Mouse (Mus musculus) gastrocnemius, postnatal 14 days (tissue): ENCODE results near the gene Tgfbr3. TPM values are rescaled to one million over a fixed set of nuclear protein-coding genes. Genes with fewer than 3 reads are reported as not detected.
A peak's percentile ranks its signal among the peaks of the same experiment; 100 is the strongest.

Experiments used
- DNase-seq: peaks from one replicate; pipeline ENCODE4 v3.0.0; 2021; ENCODE audit warnings: mixed read lengths
- intact Hi-C: fragments of 180-260 bp; cut with DNase I; formaldehyde crosslinking; loops from one replicate; pipeline ENCODE4 v1.15.1; 2025; ENCODE audit warnings: low total_unique reads
- total RNA-seq, 2 experiments: library from RNA; stranded (reverse); gene quantifications; 2 replicates each; pipeline ENCODE4 v1.2.3; 2021

Tgfbr3 gene
- total RNA-seq, 2 experiments from 2014 or later = 31.6 to 32.7 TPM

GRCm38 (mm10) chr5:107099634-107100033 is 189.8 kb downstream of the Tgfbr3 start:
- no peak for DNase-seq
- intact Hi-C loops = no loop called here

GRCm38 (mm10) chr5:107099076-107099475 is 190.4 kb downstream of the Tgfbr3 start:
- DNase-seq = no peak
- intact Hi-C loops = no loop called here

- intact Hi-C loops = no loop called here
- no peak for DNase-seq
Observed at GRCm38 (mm10) chr5:107098007-107098406, 191.4 kb downstream of the Tgfbr3 start.

DNA sequence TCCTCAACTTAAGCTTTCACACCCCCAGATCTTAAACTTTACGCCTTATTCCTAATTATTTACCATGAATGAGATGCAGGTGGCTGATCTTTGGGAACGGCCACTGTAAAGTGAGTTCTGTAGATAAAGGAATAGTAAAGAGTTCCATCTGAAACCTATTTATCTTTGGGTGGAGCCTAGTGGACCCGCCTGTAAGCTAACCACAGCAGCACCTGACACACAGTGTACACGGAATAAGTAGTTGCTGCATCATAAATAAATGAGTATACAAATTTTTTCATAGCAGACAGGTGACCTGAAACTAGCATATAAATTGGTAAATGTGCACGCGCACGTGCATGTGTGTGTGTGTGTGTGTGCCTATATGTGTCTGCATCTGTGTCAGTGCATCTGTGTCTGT is 192.1 kb downstream of the Tgfbr3 start:
- no peak for DNase-seq
- intact Hi-C loops = no loop called here

- intact Hi-C loops = no loop called here
- no peak for DNase-seq
Observed at GRCm38 (mm10) chr5:107094233-107094632, 195.2 kb downstream of the Tgfbr3 start.

DNA sequence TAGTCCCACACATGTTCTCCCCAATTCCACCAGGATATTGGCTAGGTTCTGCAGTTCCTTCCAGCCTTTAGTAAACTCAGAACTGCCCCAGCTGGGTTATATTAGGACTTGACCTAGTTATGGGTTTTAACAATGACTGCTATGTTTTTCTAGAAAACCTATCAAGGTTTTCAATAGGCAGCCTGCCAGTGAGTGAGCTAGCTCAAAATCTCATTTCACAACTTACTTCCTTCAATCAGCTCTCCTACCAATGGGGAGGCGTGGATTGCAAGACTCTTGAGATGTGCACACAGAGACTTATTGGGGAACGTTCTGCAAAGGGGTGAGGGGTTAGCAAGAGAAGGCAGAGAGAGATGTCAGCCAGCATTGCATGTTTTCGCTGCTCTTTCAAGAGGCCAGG is 196.2 kb downstream of the Tgfbr3 start:
- intact Hi-C loops = no loop called here
- no peak for DNase-seq

GRCm38 (mm10) chr5:107092137-107092536 is 197.3 kb downstream of the Tgfbr3 start:
- no peak for DNase-seq
- intact Hi-C loops = no loop called here

DNA sequence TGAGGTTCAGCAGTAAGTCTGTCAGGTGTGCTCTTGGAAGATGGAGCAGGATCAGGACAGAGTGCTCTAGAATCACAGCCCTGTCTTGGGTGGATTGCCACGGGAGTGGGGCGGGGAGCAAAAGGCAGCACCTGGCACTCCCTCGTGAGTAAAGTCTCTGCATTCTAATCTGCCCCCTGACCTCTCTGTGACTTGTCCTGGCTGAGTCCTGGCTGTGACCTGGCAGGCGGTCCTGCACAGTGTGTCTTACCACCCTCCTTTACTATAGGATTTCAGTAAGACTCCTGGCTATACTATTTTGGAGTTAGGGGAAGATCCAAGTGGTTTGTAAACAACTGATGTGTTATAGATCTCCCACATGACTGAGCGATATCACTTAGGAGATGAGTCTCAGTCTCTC is 199.5 kb downstream of the Tgfbr3 start:
- no peak for DNase-seq
- intact Hi-C loops = no loop called here

DNA sequence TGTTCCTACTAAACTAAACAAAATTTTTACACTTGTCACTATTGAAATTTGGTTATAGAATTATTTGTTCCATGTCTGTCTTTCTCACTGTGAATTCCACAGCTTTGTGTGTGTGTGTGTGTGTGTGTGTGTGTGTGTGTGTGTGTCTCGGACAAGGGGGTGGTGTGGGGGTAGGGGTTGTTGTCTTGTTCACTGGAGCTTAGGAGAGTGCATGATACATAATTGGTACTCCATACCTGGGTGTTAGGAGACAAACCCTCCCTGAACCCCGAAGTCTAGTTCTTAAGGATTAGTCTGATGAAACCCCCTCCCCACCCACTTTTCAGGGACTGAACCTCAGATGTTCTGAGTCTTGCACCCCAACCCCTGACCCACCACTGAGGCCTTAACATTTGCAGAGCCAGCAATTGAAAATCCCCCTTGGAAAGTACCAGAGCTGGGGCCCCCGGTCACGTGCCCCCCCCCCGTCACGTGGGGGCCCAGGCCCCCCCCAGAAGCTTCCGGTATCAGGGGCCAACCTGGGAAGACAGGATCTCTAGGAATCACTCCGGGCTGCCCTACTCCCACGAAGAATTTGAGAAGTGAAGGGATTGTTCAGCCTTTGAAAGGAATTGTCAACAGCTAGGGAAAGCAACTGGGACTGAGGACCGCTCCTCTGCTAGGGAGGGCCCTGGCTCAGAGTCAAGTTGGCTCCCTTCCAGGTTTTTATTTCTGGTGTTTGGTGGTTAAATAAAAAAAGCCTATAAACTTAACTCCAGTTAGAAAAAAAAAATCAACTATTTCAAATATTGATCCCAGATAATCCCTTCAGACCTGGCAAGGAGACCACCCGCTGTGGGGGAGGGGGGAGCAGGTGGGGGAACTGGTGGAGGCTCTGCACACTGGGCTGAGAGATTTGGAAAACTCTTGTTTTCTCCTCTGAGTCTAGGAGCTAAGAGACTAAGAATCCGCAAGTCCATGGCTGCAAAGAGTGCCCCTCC is 201.3 kb downstream of the Tgfbr3 start:
- intact Hi-C loops = no loop called here
- peak; percentile 81 for DNase-seq

GRCm38 (mm10) chr5:107087291-107087690 is 202.1 kb downstream of the Tgfbr3 start:
- intact Hi-C loops = no loop called here
- DNase-seq = peak; percentile 81

GRCm38 (mm10) chr5:107086166-107086565 is 203.3 kb downstream of the Tgfbr3 start:
- DNase-seq = no peak
- intact Hi-C loops = no loop called here

DNA sequence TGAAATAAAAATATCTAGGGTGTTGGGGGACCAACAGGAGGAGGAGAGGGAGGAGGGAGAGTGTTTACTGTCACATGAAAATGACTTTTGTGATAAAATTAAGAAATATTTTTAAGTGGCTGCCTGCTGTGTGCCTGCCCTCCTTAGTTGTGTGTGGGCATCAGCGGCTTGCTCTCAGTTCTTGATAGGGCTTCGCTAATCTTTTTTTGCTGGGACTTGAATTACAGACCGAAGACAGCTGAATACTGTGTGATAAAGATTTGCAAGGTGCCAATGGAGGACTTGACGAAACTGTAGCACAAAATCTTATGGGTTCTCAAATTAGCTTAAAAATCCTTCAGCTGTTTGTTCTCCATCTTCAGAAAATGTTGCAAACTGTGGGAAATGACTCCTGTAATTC is 205.0 kb downstream of the Tgfbr3 start:
- intact Hi-C loops = no loop called here
- no peak for DNase-seq

DNA sequence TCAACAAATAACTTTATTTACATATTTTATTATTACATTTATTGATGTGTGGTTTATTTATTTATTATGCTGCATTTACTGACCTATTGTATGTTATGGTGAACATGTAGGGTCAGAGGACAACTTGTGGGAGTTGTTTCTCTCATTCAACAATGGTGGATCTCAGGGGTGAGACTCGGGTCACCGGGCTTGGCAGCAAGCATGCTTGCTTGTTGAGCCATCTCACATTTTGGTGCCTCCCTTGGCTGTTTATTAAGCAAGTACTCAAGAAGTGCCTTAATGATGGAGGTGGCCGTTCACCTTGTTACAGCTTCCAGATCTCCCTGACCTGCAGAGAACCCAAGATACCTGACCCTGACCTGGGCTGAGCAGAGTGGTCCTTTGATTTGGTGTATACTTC is 207.4 kb downstream of the Tgfbr3 start:
- no peak for DNase-seq
- intact Hi-C loops = no loop called here

GRCm38 (mm10) chr5:107080986-107081624 is 208.3 kb downstream of the Tgfbr3 start:
- intact Hi-C loops = no loop called here
- no peak for DNase-seq

GRCm38 (mm10) chr5:107079920-107080319 is 209.5 kb downstream of the Tgfbr3 start:
- intact Hi-C loops = no loop called here
- DNase-seq = no peak

DNA sequence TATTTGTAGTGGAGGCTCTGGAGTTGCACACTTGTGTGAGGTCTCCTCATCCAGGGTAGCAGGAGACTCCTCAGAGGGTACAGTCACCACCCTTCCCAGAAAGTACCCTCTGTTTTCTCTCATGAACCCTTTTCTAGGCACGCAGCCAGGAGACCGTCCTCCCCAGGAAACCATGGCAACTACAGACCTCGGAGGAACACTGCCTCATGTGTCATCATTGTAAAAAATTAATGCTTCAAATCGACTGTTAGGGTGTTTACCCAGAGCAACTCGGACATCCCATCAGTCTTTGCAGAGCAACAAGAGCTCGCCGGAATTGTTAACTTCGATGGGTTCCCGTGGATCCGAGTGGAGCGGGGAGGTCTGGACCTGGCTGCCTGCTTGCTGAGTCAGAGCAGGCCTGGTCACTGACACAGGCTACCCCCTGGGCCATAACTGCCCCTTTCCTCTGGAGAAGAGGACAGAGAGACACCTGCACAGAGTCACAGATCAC is 210.2 kb downstream of the Tgfbr3 start:
- peak; percentile 37 for DNase-seq
- intact Hi-C loops = no loop called here

DNA sequence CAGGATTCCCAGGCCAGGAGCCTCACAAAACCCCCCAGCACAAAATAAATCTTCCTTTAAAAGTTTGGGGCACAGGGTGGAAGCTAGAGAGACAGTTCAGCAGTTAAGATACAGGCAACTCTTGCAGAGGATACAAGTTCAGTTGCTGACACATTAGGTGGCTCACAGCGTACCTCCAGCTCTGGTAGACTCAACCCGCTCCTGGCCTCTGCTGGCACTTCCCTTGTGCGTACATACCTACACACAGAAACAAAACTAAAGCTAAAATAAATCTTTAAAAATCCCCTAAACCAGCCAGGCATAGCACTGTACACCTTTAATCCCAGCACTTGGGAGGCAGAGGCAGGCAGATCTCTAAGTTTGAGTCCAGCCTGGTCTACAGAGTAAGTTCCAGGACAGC is 211.1 kb downstream of the Tgfbr3 start:
- DNase-seq = no peak
- intact Hi-C loops = no loop called here

DNA sequence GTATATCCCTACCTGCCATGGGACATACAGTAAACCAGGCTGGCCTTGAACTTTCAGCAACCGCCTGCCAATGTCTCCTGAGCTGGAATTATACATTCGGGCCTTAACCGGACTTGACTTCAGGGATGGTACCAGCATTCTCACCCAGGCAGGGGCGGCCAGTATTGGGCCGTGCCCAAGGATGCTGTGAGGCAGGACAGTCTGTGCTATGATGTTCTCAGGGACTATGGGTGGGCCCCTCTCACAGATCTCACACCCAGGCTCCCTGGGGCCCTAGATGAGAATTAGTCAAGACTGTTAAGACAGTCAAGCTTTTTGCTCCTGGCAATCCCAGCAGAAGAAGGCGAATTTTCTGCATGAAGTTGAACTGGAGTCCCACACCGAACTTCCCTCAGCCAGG is 211.5 kb downstream of the Tgfbr3 start:
- DNase-seq = no peak
- intact Hi-C loops = no loop called here

- DNase-seq = no peak
- intact Hi-C loops = no loop called here
Observed at GRCm38 (mm10) chr5:107074980-107075583, 214.3 kb downstream of the Tgfbr3 start.

GRCm38 (mm10) chr5:107074350-107074749 is 215.1 kb downstream of the Tgfbr3 start:
- DNase-seq = no peak
- intact Hi-C loops = no loop called here
